Mouse (Mus musculus) hindbrain, embryonic 13.5 days (tissue): ENCODE results near the gene Ankfy1. TPM values are rescaled to one million over a fixed set of nuclear protein-coding genes. Genes with fewer than 3 reads are reported as not detected.
"Not testable (repeated sequence)": the region's sequence is repeated elsewhere in the genome, so short reads cannot be mapped to it uniquely, and the experiment has no call there.

Experiments used
- ATAC-seq: fragments of 200-750 bp; cut with Nextera tagmentation; 2 replicates; pipeline ENCODE4 v1.8.0; 2017; ENCODE audit warnings: moderate TSS enrichment; ENCODE audit not compliant: low FRiP score
- H3K27ac ChIP-seq: fragments of 300-500 bp; sonication (generic); 2 replicates; pipeline ENCODE4 v1.5.1; 2015; ENCODE audit warnings: inconsistent platforms, mild to moderate bottlenecking, moderate library complexity
- H3K27me3 ChIP-seq: fragments of 300-500 bp; sonication (generic); 2 replicates; pipeline ENCODE4 v1.6.1; 2015; ENCODE audit warnings: mild to moderate bottlenecking, inconsistent platforms
- H3K36me3 ChIP-seq: fragments of 300-500 bp; sonication (generic); 2 replicates; pipeline ENCODE4 v1.6.1; 2015; ENCODE audit warnings: mild to moderate bottlenecking, inconsistent platforms
- H3K4me1 ChIP-seq: fragments of 300-500 bp; sonication (generic); replicated peaks from 2 replicates; pipeline ENCODE4 v1.6.1; 2015; ENCODE audit warnings: inconsistent platforms
- H3K4me2 ChIP-seq: fragments of 300-500 bp; sonication (generic); 2 replicates; pipeline ENCODE4 v1.6.1; 2015; ENCODE audit warnings: inconsistent platforms, mild to moderate bottlenecking, moderate library complexity
- H3K4me3 ChIP-seq: fragments of 300-500 bp; sonication (generic); 2 replicates; pipeline ENCODE4 v1.5.1; 2015; ENCODE audit warnings: mild to moderate bottlenecking, inconsistent platforms
- H3K9ac ChIP-seq: fragments of 300-500 bp; sonication (generic); 2 replicates; pipeline ENCODE4 v1.6.1; 2015; ENCODE audit warnings: mild to moderate bottlenecking, inconsistent platforms
- H3K9me3 ChIP-seq: fragments of 300-500 bp; sonication (generic); 2 replicates; pipeline ENCODE4 v1.6.1; 2016; ENCODE audit warnings: inconsistent platforms
- WGBS: fragments of 180-500 bp; shearing (Covaris S2); methylation state at CpG from one replicate; pipeline ENCODE4 v1.1.7; 2015; 5-methylcytosine and 5-hydroxymethylcytosine counted together
- polyA plus RNA-seq: library from polyadenylated mRNA; unstranded; fragments of >200 nt; fragmentation: Nextera tagmentation; extraction: Ambion mirVana; gene quantifications from 2 replicates; pipeline ENCODE4 v1.2.1, GENCODE M21; 2015

Gene Ankfy1
- polyA plus RNA-seq, 1 experiment from 2014 or later, result 22.7 TPM

GRCm38 (mm10) chr11:72769061-72769460 lies 79.3 kb downstream of the Ankfy1 start:
- ATAC-seq, result no peak
- H3K9me3 ChIP-seq, result no peaks in the 10 kb centered on the region
- no peak overlapping the region for H3K9ac ChIP-seq
- H3K27me3 ChIP-seq, result no peaks in the 10 kb centered on the region
- H3K4me3 ChIP-seq, result no peak overlapping the region
- peaks cover 44% of the 10 kb centered on the region for H3K36me3 ChIP-seq
- H3K27ac ChIP-seq, result no peak overlapping the region
- H3K4me1 ChIP-seq, result 0 out of 2 replicates have a peak, but pooled peaks cover 3% of the 10 kb centered on the region
- H3K4me2 ChIP-seq, result no peak overlapping the region
- 98% methylated on average over 3 of the region's 3 CpGs for WGBS

GRCm38 (mm10) chr11:72770324-72770723 lies 80.5 kb downstream of the Ankfy1 start:
- Histone ChIP-seq H3K4me1 (0 out of 2 replicates have a peak, but pooled peaks cover 3% of the 10 kb centered on the region), H3K27me3 (no peaks in the 10 kb centered on the region), H3K9me3 (no peaks in the 10 kb centered on the region), H3K4me2 (no peak overlapping the region), H3K27ac (no peak overlapping the region), H3K9ac (no peak overlapping the region), H3K36me3 (peaks cover 37% of the 10 kb centered on the region), H3K4me3 (no peak overlapping the region)
- ATAC-seq, result no peak
- WGBS, result 97% methylated on average over 3 of the region's 3 CpGs

GRCm38 (mm10) chr11:72770816-72771215 lies 81.0 kb downstream of the Ankfy1 start:
- no peak overlapping the region for H3K9ac ChIP-seq
- H3K36me3 ChIP-seq, result peaks cover 37% of the 10 kb centered on the region
- no peaks in the 10 kb centered on the region for H3K9me3 ChIP-seq
- no peak overlapping the region for H3K4me2 ChIP-seq
- ATAC-seq, result no peak
- H3K27ac ChIP-seq, result no peak overlapping the region
- WGBS, result 85% methylated on average over 5 of the region's 5 CpGs
- no peak overlapping the region for H3K4me3 ChIP-seq
- H3K27me3 ChIP-seq, result no peaks in the 10 kb centered on the region
- H3K4me1 ChIP-seq, result 0 out of 2 replicates have a peak, but pooled peaks cover 3% of the 10 kb centered on the region

DNA sequence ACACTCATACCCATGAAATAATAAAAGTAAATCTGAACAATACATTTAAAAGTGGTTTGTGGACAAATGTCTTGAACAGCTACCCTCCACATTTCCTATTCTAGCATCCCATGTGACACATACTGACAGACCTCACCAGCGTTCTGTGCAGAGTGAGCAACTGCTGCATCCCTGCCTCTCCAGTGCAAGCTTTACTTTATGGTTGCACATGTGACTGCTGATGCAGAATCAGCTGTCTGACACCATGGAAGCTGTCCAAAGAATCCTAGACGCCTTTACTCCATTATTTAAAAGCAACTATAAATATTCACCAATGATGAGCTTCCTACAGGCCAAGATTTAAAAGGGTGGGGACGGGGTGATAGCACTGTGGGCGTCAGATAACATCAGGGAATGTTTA lies 81.7 kb downstream of the Ankfy1 start:
- Histone ChIP-seq H3K4me3 (no peak overlapping the region), H3K9ac (no peak overlapping the region), H3K4me1 (0 out of 2 replicates have a peak, but pooled peaks cover 3% of the 10 kb centered on the region), H3K9me3 (no peaks in the 10 kb centered on the region), H3K27me3 (no peaks in the 10 kb centered on the region), H3K27ac (no peak overlapping the region), H3K4me2 (no peak overlapping the region), H3K36me3 (peaks cover 37% of the 10 kb centered on the region)
- no peak for ATAC-seq
- 86% methylated on average over 4 of the region's 4 CpGs for WGBS

DNA sequence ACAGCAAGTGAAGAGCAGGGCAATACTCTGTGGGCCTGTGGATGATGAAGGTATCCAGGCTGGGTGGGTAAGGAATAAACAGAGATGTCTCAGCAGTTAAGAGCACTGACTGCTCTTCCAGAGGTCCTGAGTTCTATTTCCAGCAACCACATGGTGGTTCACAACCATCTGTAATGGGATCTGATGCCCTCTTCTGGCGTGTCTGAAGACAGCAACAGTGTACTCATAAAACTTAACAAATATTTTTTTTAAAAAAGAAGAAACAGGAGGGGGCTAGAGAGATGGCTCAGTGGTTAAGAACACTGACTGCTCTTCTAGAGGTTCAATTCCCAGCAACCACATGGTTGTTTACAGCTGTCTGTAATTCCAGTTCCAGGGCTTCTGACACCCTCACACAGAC lies 82.8 kb downstream of the Ankfy1 start:
- not testable (repeated sequence) for H3K9me3 ChIP-seq, H3K27me3 ChIP-seq, H3K4me3 ChIP-seq, ATAC-seq, H3K27ac ChIP-seq, H3K9ac ChIP-seq, H3K4me1 ChIP-seq, H3K4me2 ChIP-seq
- WGBS, result 48% methylated on average over 1 of the region's 1 CpGs
- H3K36me3 ChIP-seq, result peaks cover 31% of the 10 kb centered on the region

DNA sequence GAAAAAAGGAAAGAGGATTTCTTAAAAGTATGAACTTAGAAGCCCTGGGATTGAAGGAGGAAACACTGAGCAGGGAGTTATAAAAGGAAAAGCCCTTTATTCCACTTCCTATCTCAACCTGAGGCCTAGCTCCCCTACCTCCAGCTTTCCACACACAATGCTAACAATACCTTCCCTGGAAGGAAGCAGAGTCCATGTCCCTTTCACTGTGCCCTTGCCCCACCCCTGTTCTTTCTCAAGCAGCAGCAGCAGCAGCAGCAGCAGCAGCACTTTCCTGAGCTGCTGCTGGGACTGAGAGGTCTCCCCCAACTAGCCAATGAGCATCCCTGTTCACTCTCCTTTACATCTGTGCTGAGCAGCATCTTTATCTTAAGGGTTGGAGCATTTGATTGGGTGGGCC lies 89.2 kb downstream of the Ankfy1 start:
- Histone ChIP-seq H3K4me2 (no peak overlapping the region), H3K27ac (no peak overlapping the region), H3K4me1 (no peaks in the 10 kb centered on the region), H3K9ac (no peak overlapping the region), H3K4me3 (no peak overlapping the region), H3K27me3 (no peaks in the 10 kb centered on the region), H3K36me3 (no peaks in the 10 kb centered on the region), H3K9me3 (no peaks in the 10 kb centered on the region)
- ATAC-seq, result no peak

- no peaks in the 10 kb centered on the region for H3K27me3 ChIP-seq
- H3K4me1 ChIP-seq, result no peaks in the 10 kb centered on the region
- no peaks in the 10 kb centered on the region for H3K9me3 ChIP-seq
- no peaks in the 10 kb centered on the region for H3K36me3 ChIP-seq
- no peak overlapping the region for H3K4me2 ChIP-seq
- no peak for ATAC-seq
- 72% methylated on average over 2 of the region's 2 CpGs for WGBS
- no peak overlapping the region for H3K27ac ChIP-seq
- H3K9ac ChIP-seq, result no peak overlapping the region
- H3K4me3 ChIP-seq, result no peak overlapping the region
These were observed 92.3 kb downstream of the Ankfy1 start for GRCm38 (mm10) chr11:72782103-72782502.

DNA sequence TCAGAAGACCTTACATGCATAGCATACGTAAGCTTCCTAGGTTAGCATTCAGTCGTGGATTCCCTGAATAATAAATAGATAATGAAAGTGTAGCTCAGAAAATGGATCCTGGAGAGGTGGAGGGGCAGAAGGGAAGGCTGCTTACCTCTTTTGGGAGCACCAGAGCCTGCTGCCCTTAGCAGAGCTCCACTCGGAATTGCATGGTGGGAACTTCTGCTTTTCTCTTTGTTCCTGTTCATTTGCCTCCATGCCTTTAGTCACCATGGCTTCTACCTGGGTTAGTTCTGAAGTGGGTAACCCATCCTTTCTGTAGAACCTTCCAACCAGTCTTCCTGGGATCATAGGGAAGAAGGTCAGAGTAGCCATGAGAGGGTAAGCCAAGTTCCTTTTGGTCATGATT lies 92.7 kb downstream of the Ankfy1 start:
- H3K4me3 ChIP-seq, result no peak overlapping the region
- no peak for ATAC-seq
- H3K9ac ChIP-seq, result no peak overlapping the region
- no peaks in the 10 kb centered on the region for H3K36me3 ChIP-seq
- no peaks in the 10 kb centered on the region for H3K4me1 ChIP-seq
- no peaks in the 10 kb centered on the region for H3K27me3 ChIP-seq
- no peak overlapping the region for H3K27ac ChIP-seq
- no peak overlapping the region for H3K4me2 ChIP-seq
- no peaks in the 10 kb centered on the region for H3K9me3 ChIP-seq
- WGBS, result 87% methylated on average over 3 of the region's 3 CpGs

- H3K4me3 ChIP-seq, result no peak overlapping the region
- no peaks in the 10 kb centered on the region for H3K27me3 ChIP-seq
- no peak for ATAC-seq
- no peak overlapping the region for H3K27ac ChIP-seq
- no peaks in the 10 kb centered on the region for H3K36me3 ChIP-seq
- no peaks in the 10 kb centered on the region for H3K9me3 ChIP-seq
- H3K4me1 ChIP-seq, result peaks cover 10% of the 10 kb centered on the region
- no peak overlapping the region for H3K4me2 ChIP-seq
- no peak overlapping the region for H3K9ac ChIP-seq
These were observed 102.2 kb downstream of the Ankfy1 start for GRCm38 (mm10) chr11:72792033-72792432.

- Histone ChIP-seq H3K9ac (peak overlapping the region; percentile 94), H3K4me1 (peaks cover 29% of the 10 kb centered on the region), H3K27ac (peak overlapping the region; percentile 96), H3K9me3 (no peaks in the 10 kb centered on the region), H3K36me3 (no peaks in the 10 kb centered on the region), H3K4me3 (peak overlapping the region; percentile 99), H3K4me2 (peak overlapping the region; percentile 83), H3K27me3 (no peaks in the 10 kb centered on the region)
- peak; percentile 53 for ATAC-seq
- 20% methylated on average over 14 of the region's 14 CpGs for WGBS
These were observed 105.3 kb downstream of the Ankfy1 start for GRCm38 (mm10) chr11:72795149-72795454.

- H3K9me3 ChIP-seq, result no peaks in the 10 kb centered on the region
- peak within 1 kb of the TSS; percentile 99 for H3K4me3 ChIP-seq
- ATAC-seq, result peak; percentile 93
- H3K4me2 ChIP-seq, result peak within 1 kb of the TSS; percentile 83
- peak within 1 kb of the TSS; percentile 96 for H3K27ac ChIP-seq
- no peaks in the 10 kb centered on the region for H3K36me3 ChIP-seq
- WGBS, result under 1% methylated on average over 65 of the region's 69 CpGs
- peak within 1 kb of the TSS; percentile 94 for H3K9ac ChIP-seq
- peaks cover 29% of the 10 kb centered on the region for H3K4me1 ChIP-seq
- H3K27me3 ChIP-seq, result no peaks in the 10 kb centered on the region
These were observed 105.9 kb downstream of the Ankfy1 start, which contains the start of the genes Cyb5d2 and Zzef1 for GRCm38 (mm10) chr11:72795455-72796295. Cyb5d2 (minus strand) TSS chr11:72796142. Zzef1 (plus strand) TSS chr11:72796226.

DNA sequence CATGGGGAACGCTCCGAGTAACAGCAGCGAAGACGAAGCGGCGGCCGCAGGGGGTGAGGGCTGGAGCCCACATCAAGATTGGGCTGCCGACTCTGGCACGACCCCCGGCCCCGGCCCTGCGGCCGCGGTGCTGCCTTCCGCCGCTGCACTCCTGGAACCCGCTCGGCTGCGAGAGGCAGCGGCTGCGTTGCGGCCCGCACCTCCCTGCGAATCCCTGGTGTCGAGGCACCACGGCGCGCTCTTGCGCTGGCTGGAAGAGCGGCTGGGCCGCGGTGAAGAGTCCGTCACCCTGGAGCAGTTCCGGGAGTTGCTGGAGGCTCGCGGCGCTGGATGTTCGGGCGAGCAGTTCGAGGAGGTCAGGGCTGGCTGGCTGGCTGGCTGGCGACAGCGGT lies 106.5 kb downstream of the Ankfy1 start:
- peak overlapping the region; percentile 99 for H3K4me3 ChIP-seq
- ATAC-seq, result peak; percentile 38; the same call in 1 of the 2 replicates
- H3K36me3 ChIP-seq, result no peaks in the 10 kb centered on the region
- H3K4me2 ChIP-seq, result peak overlapping the region; percentile 83
- H3K27ac ChIP-seq, result peak overlapping the region; percentile 96
- no peaks in the 10 kb centered on the region for H3K27me3 ChIP-seq
- WGBS, result under 1% methylated on average over 42 of the region's 42 CpGs
- peaks cover 29% of the 10 kb centered on the region for H3K4me1 ChIP-seq
- peak overlapping the region; percentile 94 for H3K9ac ChIP-seq
- H3K9me3 ChIP-seq, result no peaks in the 10 kb centered on the region

- Histone ChIP-seq H3K4me2 (peak overlapping the region; percentile 83), H3K27me3 (no peaks in the 10 kb centered on the region), H3K36me3 (no peaks in the 10 kb centered on the region), H3K4me1 (peaks cover 29% of the 10 kb centered on the region), H3K27ac (peak overlapping the region; percentile 96), H3K9me3 (no peaks in the 10 kb centered on the region), H3K4me3 (peak overlapping the region; percentile 99), H3K9ac (peak overlapping the region; percentile 94)
- ATAC-seq, result no peak; the same call in 1 of the 2 replicates
- WGBS, result 22% methylated on average over 10 of the region's 10 CpGs
These were observed 107.0 kb downstream of the Ankfy1 start for GRCm38 (mm10) chr11:72796773-72797338.
